Mouse (Mus musculus) intestine, postnatal 0 days (tissue): ENCODE measurements around the gene Igsf21. TPM values are rescaled to one million over a fixed set of nuclear protein-coding genes. Genes with fewer than 3 reads are reported as not detected.
A peak's percentile ranks its signal among the peaks of the same experiment; 100 is the strongest.

Experiments
- ATAC-seq: fragments of 200-750 bp; cut with Nextera tagmentation; 2 replicates; pipeline ENCODE4 v1.8.0; 2017; ENCODE audit warnings: mild to moderate bottlenecking, moderate TSS enrichment, moderate library complexity
- H3K27ac ChIP-seq: fragments of 300-500 bp; sonication (generic); 2 replicates; pipeline ENCODE4 v1.5.1; 2014; ENCODE audit warnings: mild to moderate bottlenecking, low read depth, low read length, moderate library complexity
- H3K27me3 ChIP-seq: fragments of 300-500 bp; sonication (generic); replicated peaks from 2 replicates; pipeline ENCODE4 v1.6.1; 2014; ENCODE audit warnings: low read length, mixed read lengths; ENCODE audit not compliant: control insufficient read depth, insufficient read depth
- H3K36me3 ChIP-seq: fragments of 300-500 bp; sonication (generic); 2 replicates; pipeline ENCODE4 v1.6.1; 2014; ENCODE audit warnings: mild to moderate bottlenecking, moderate library complexity; ENCODE audit not compliant: control insufficient read depth, insufficient read depth
- H3K4me1 ChIP-seq: fragments of 300-500 bp; sonication (generic); replicated peaks from 2 replicates; pipeline ENCODE4 v1.6.1; 2014; ENCODE audit warnings: antibody characterized with exemption, low read length, mixed read lengths; ENCODE audit not compliant: control insufficient read depth, insufficient read depth
- H3K4me2 ChIP-seq: fragments of 300-500 bp; sonication (generic); replicated peaks from 2 replicates; pipeline ENCODE4 v1.6.1; 2014; ENCODE audit warnings: low read depth, mild to moderate bottlenecking, moderate library complexity
- H3K4me3 ChIP-seq: fragments of 300-500 bp; sonication (generic); 2 replicates; pipeline ENCODE4 v1.5.1; 2014; ENCODE audit warnings: low read depth, low read length
- H3K9ac ChIP-seq: fragments of 300-500 bp; sonication (generic); 2 replicates; pipeline ENCODE4 v1.6.1; 2014; ENCODE audit warnings: mild to moderate bottlenecking, low read depth, low read length
- H3K9me3 ChIP-seq: fragments of 300-500 bp; sonication (generic); 2 replicates; pipeline ENCODE4 v1.6.1; 2016; ENCODE audit warnings: mixed run types; ENCODE audit not compliant: control insufficient read depth
- CTCF ChIP-seq: sonication (generic); IDR thresholded peaks from 2 replicates; pipeline ENCODE4 v1.5.1; 2016; ENCODE audit warnings: low read depth, mild to moderate bottlenecking, control low read depth, antibody characterized with exemption, moderate library complexity
- WGBS: fragments of 180-500 bp; shearing (Covaris S2); extraction: QIAGEN DNeasy Blood & Tissue Kit; methylation state at CpG from one replicate; pipeline ENCODE4 v1.1.7; 2014; 5-methylcytosine and 5-hydroxymethylcytosine counted together
- polyA plus RNA-seq: library from polyadenylated mRNA; unstranded; fragments of >200 nt; fragmentation: Nextera tagmentation; extraction: Ambion mirVana; gene quantifications from 2 replicates; pipeline ENCODE4 v1.2.1, GENCODE M21; 2015

The Igsf21 gene
- polyA plus RNA-seq, 1 experiment from 2014 or later, result 0.93 TPM

DNA sequence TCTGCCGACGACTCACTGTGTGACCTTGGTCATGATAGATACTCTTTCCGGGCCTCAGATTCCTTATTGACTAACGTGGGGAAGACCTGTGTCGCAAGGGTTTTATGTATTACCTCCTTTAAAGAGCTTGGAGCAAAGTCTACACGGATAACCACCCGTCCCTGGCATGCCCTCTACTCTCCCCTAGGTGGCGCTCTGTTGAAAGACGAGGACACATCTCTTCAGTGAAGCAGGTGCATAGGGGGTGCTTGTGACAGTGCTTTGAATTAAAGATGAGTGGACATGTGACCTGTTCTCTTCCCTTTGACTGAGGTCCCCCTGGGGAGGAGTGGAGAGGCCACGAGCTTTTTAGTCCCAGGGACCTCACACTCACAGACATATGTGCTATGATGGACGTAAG lies 194.0 kb downstream of the Igsf21 start:
- 47% methylated on average over 11 of the region's 11 CpGs for WGBS
- H3K4me2 ChIP-seq, result no peak overlapping the region
- H3K27me3 ChIP-seq, result no peaks in the 10 kb centered on the region
- no peaks in the 10 kb centered on the region for H3K4me1 ChIP-seq
- no peak overlapping the region for H3K4me3 ChIP-seq
- no peak overlapping the region for H3K9ac ChIP-seq
- 0 out of 2 replicates have a peak, but pooled peaks cover 3% of the 10 kb centered on the region for H3K9me3 ChIP-seq
- peak; percentile 50 for TF ChIP-seq CTCF
- H3K36me3 ChIP-seq, result no peaks in the 10 kb centered on the region
- H3K27ac ChIP-seq, result no peak overlapping the region
- no peak for ATAC-seq

DNA sequence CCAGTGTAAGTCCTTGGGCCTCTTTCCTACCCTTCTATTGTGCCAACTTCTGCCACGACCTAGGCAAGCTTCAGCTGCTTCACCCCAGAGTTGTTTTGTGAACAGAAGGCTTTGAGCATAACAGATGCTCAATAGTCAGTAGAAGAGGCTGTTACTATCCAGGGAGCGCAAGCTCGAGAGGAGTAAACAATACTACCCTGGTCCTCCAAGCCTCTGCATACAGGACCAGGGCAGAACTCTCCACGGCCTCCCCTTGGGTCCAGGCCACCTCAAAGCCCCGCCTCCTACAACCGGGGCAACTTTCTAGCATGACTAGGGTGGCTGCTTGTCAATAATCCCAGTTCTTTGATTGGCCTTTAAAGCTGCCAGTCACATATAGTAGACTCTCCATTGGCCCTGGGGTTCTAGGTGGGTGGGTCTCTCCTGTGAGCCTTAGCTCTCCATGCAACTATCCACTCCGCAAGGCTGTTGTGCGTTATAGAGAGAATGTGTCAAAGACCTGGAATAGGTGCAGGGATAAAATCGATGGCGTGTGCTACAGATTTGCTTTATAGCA lies 198.7 kb downstream of the Igsf21 start:
- Histone ChIP-seq H3K27me3 (no peaks in the 10 kb centered on the region), H3K4me1 (no peaks in the 10 kb centered on the region), H3K9ac (no peak overlapping the region), H3K27ac (no peak overlapping the region), H3K4me2 (no peak overlapping the region), H3K36me3 (no peaks in the 10 kb centered on the region), H3K9me3 (0 out of 2 replicates have a peak, but pooled peaks cover 3% of the 10 kb centered on the region), H3K4me3 (no peak overlapping the region)
- no peak for ATAC-seq
- no peak for TF ChIP-seq CTCF
- 61% methylated on average over 10 of the region's 10 CpGs for WGBS

DNA sequence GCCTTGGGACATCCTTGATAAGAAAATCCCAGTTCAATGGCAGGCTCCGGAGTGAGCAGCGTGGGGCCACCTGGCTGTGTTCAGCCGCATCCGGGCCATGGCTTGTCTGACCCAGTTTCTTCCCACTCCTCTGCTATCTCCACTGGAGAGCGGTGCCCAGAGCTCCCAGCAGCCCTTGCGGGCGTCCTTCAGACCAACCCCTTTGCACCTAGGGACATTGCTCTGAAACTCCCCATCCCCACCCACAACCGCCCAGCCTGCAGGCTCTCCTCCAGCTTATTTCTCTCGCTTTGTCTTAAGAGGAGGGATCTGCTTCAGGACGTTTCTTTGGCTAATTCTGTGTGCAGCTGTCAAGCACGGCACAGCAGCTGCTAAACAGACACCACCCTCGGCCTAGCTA lies 202.6 kb downstream of the Igsf21 start:
- H3K4me2 ChIP-seq, result no peak overlapping the region
- no peak overlapping the region for H3K9ac ChIP-seq
- H3K4me1 ChIP-seq, result no peaks in the 10 kb centered on the region
- H3K27ac ChIP-seq, result no peak overlapping the region
- H3K9me3 ChIP-seq, result peaks cover 5% of the 10 kb centered on the region; the same call in 1 of the 2 replicates
- 29% methylated on average over 12 of the region's 12 CpGs for whole genome bisulfite sequencing
- TF ChIP-seq CTCF, result no peak
- H3K4me3 ChIP-seq, result no peak overlapping the region
- H3K27me3 ChIP-seq, result peaks cover 7% of the 10 kb centered on the region; the same call in 1 of the 2 replicates
- H3K36me3 ChIP-seq, result no peaks in the 10 kb centered on the region
- no peak for ATAC-seq

DNA sequence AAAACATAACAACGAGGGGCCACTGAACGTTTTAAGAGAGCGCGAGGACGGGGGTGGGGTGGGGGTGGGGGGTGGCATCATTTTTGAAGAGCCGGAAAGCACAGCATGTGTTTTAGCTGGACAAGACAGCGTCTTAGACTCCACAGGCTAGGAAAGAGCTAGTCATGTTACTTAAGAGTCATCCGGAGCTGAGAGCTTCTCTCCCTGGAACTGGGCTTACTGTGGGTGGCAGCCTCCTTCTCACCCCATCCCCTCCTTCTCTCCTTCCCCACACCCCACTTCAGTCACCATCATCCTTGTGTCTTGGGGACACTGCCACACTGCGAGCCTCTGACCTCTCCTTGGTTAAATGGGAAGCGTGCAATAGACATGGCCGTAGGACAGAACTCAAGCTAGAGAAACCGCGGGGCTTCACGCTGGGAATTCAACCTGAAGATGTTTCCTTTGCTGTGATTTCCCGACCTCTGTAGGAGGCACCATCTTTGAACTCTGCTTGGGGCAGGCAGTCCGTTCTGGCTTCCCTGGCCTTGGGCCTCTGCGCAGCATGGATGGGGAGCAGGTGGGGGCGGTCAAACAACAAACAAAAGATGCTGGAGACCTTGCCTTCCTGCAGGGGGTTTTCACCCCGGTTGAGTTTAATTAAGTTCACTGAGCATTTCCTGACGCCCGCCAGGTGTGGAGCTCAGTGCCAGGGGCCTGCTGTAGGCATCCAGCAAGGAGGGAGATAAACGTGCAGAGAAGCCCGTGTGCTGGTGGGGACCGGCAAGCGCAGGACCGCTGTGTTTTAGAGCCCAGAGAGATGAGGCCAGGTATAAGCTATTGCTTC lies 207.8 kb downstream of the Igsf21 start:
- ATAC-seq, result no peak

DNA sequence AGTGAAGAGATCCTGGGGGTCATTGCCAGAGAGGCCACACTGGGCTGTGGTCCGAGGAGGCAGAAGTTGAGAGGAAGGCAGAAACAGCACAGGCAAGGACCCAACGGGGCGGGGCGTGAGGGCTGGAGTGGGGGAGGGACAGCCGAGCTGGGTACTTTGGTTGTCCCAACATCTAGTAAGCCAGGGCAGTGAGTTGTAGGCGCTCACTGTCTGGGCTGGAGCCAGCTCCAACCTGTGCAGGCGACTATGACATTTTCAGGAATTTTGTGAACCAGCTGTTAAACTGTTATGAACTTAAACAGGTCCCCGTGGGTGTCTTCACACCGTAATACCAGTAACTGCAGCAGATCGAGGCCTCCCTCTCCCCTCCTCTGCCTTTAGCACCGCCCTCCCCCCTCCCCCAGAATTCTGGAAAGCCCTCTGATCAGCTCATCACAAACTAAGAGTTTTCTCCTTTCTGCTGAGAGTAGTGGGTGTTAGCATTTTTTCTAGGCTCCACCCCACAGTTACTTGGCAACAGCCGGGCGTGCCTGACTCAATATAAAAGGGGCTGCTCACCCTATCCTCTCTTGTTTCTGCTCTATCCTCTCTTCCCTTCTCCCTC lies 208.7 kb downstream of the Igsf21 start:
- no peak for ATAC-seq
- 4% methylated on average over 13 of the region's 13 CpGs for WGBS
- H3K4me2 ChIP-seq, result peak overlapping the region; percentile 6; the same call in 1 of the 2 replicates

More for the DNA sequence above, 207.8 kb downstream of the Igsf21 start:
- Histone ChIP-seq H3K4me1 (no peaks in the 10 kb centered on the region), H3K4me2 (no peak overlapping the region), H3K36me3 (no peaks in the 10 kb centered on the region), H3K27me3 (peaks cover 24% of the 10 kb centered on the region; the same call in 1 of the 2 replicates), H3K27ac (no peak overlapping the region), H3K9ac (no peak overlapping the region), H3K9me3 (peaks cover 5% of the 10 kb centered on the region; the same call in 1 of the 2 replicates), H3K4me3 (no peak overlapping the region)
- WGBS, result 11% methylated on average over 26 of the region's 26 CpGs
- TF ChIP-seq CTCF, result no peak

DNA sequence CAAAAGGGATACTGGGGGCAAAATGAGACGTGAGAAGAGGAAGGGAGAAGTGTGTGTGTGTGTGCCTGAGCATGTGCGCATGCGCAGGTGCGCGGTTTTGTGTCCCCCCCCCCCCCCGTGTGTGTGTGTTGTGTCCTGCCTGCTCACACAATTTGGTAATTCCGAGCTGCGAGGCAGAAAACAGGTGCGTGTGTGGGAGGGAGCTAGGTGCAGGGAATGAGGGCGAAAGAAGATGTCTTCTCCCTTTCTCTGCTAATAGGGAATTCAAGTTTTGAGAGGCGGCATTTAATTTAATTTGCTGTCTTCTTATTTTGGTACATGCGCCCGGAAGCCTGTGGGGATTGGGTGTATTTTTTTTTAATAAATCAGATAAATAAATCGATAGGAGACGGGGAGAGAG lies 211.4 kb downstream of the Igsf21 start:
- Histone ChIP-seq H3K27ac (no peak overlapping the region), H3K4me3 (no peak overlapping the region), H3K4me1 (no peaks in the 10 kb centered on the region), H3K27me3 (peaks cover 24% of the 10 kb centered on the region; the same call in 1 of the 2 replicates), H3K36me3 (no peaks in the 10 kb centered on the region), H3K9ac (no peak overlapping the region), H3K9me3 (no peaks in the 10 kb centered on the region), H3K4me2 (no peak overlapping the region)
- no peak for ATAC-seq
- WGBS, result 61% methylated on average over 15 of the region's 15 CpGs
- TF ChIP-seq CTCF, result no peak

More for the DNA sequence above, 208.7 kb downstream of the Igsf21 start:
- no peak for TF ChIP-seq CTCF
- peaks cover 5% of the 10 kb centered on the region; the same call in 1 of the 2 replicates for H3K9me3 ChIP-seq
- no peak overlapping the region for H3K9ac ChIP-seq
- no peak overlapping the region for H3K27ac ChIP-seq
- H3K4me3 ChIP-seq, result no peak overlapping the region
- no peaks in the 10 kb centered on the region for H3K4me1 ChIP-seq
- H3K36me3 ChIP-seq, result no peaks in the 10 kb centered on the region
- peaks cover 24% of the 10 kb centered on the region; the same call in 1 of the 2 replicates for H3K27me3 ChIP-seq
